Mouse (Mus musculus) stomach, embryonic 15.5 days (tissue): ENCODE results near the gene Olfr921. TPM values are rescaled to one million over a fixed set of nuclear protein-coding genes. Genes with fewer than 3 reads are reported as not detected.

Source experiments
- ATAC-seq: fragments of 200-750 bp; cut with Nextera tagmentation; 2 replicates; pipeline ENCODE4 v1.8.0; 2017; ENCODE audit warnings: low read depth, moderate number of reproducible peaks, moderate TSS enrichment; ENCODE audit not compliant: insufficient read depth, low FRiP score
- H3K27ac ChIP-seq: fragments of 300-500 bp; sonication (generic); 2 replicates; pipeline ENCODE4 v1.5.1; 2015; ENCODE audit warnings: mild to moderate bottlenecking, inconsistent platforms
- H3K27me3 ChIP-seq: fragments of 300-500 bp; sonication (generic); replicated peaks from 2 replicates; pipeline ENCODE4 v1.6.1; 2015; ENCODE audit warnings: inconsistent platforms
- H3K36me3 ChIP-seq: fragments of 300-500 bp; sonication (generic); 2 replicates; pipeline ENCODE4 v1.6.1; 2015; ENCODE audit warnings: inconsistent platforms
- H3K4me1 ChIP-seq: fragments of 300-500 bp; sonication (generic); 2 replicates; pipeline ENCODE4 v1.6.1; 2015; ENCODE audit warnings: inconsistent platforms
- H3K4me2 ChIP-seq: fragments of 300-500 bp; sonication (generic); 2 replicates; pipeline ENCODE4 v1.6.1; 2015; ENCODE audit warnings: mild to moderate bottlenecking, inconsistent platforms
- H3K4me3 ChIP-seq: fragments of 300-500 bp; sonication (generic); replicated peaks from 2 replicates; pipeline ENCODE4 v1.5.1; 2015; ENCODE audit warnings: inconsistent platforms
- H3K9ac ChIP-seq: fragments of 300-500 bp; sonication (generic); 2 replicates; pipeline ENCODE4 v1.6.1; 2015; ENCODE audit warnings: inconsistent platforms
- H3K9me3 ChIP-seq: fragments of 300-500 bp; sonication (generic); 2 replicates; pipeline ENCODE4 v1.6.1; 2016; ENCODE audit warnings: inconsistent platforms
- WGBS: fragments of 180-500 bp; shearing (Covaris S2); methylation state at CpG from one replicate; pipeline ENCODE4 v1.1.7; 2015; 5-methylcytosine and 5-hydroxymethylcytosine counted together
- polyA plus RNA-seq: library from polyadenylated mRNA; unstranded; fragments of >200 nt; fragmentation: Nextera tagmentation; extraction: Ambion mirVana; gene quantifications from 2 replicates; pipeline ENCODE4 v1.2.1, GENCODE M21; 2015

Olfr921 gene
- polyA plus RNA-seq, result not detected in 2 replicates

GRCm38 (mm10) chr9:38772768-38773167 lies at the start of gene Olfr921:
Gene Olfr921, plus strand, starts transcription at chr9:38773068.
- no peak for ATAC-seq
- Histone ChIP-seq H3K36me3 (no peaks in the 10 kb centered on the region), H3K4me3 (no peak within 1 kb of the TSS), H3K9ac (no peak within 1 kb of the TSS), H3K27ac (no peak within 1 kb of the TSS), H3K9me3 (no peaks in the 10 kb centered on the region), H3K4me2 (no peak within 1 kb of the TSS), H3K4me1 (no peaks in the 10 kb centered on the region), H3K27me3 (no peaks in the 10 kb centered on the region)

GRCm38 (mm10) chr9:38724044-38724443 lies 48.8 kb upstream of the Olfr921 start:
- Histone ChIP-seq H3K4me2 (no peak overlapping the region), H3K36me3 (peaks cover 6% of the 10 kb centered on the region; the same call in 1 of the 2 replicates), H3K27ac (no peak overlapping the region), H3K27me3 (no peaks in the 10 kb centered on the region), H3K9me3 (no peaks in the 10 kb centered on the region), H3K4me3 (no peak overlapping the region), H3K4me1 (peaks cover 7% of the 10 kb centered on the region; the same call in 1 of the 2 replicates), H3K9ac (no peak overlapping the region)
- no peak for ATAC-seq
- 94% methylated on average over 1 of the region's 1 CpGs for WGBS

GRCm38 (mm10) chr9:38728218-38728617 lies 44.6 kb upstream of the Olfr921 start:
- Histone ChIP-seq H3K27ac (no peak overlapping the region), H3K9ac (no peak overlapping the region), H3K4me3 (no peak overlapping the region), H3K9me3 (no peaks in the 10 kb centered on the region), H3K27me3 (no peaks in the 10 kb centered on the region), H3K4me1 (no peaks in the 10 kb centered on the region), H3K4me2 (no peak overlapping the region), H3K36me3 (peaks cover 5% of the 10 kb centered on the region; the same call in 1 of the 2 replicates)
- no peak for ATAC-seq
- 75% methylated on average over 3 of the region's 3 CpGs for WGBS

GRCm38 (mm10) chr9:38741408-38741807 lies 31.5 kb upstream of the Olfr921 start:
- H3K9me3 ChIP-seq, result no peaks in the 10 kb centered on the region
- H3K9ac ChIP-seq, result no peak overlapping the region
- H3K27me3 ChIP-seq, result no peaks in the 10 kb centered on the region
- 85% methylated on average over 1 of the region's 1 CpGs for WGBS
- H3K4me1 ChIP-seq, result no peaks in the 10 kb centered on the region
- H3K4me3 ChIP-seq, result no peak overlapping the region
- no peak overlapping the region for H3K27ac ChIP-seq
- ATAC-seq, result no peak
- no peaks in the 10 kb centered on the region for H3K36me3 ChIP-seq
- no peak overlapping the region for H3K4me2 ChIP-seq

GRCm38 (mm10) chr9:38744619-38745315 lies 28.1 kb upstream of the Olfr921 start:
- Histone ChIP-seq H3K4me2 (no peak overlapping the region), H3K27me3 (no peaks in the 10 kb centered on the region), H3K36me3 (no peaks in the 10 kb centered on the region), H3K27ac (no peak overlapping the region), H3K9me3 (no peaks in the 10 kb centered on the region), H3K4me1 (no peaks in the 10 kb centered on the region), H3K9ac (no peak overlapping the region), H3K4me3 (no peak overlapping the region)
- WGBS, result 88% methylated on average over 4 of the region's 4 CpGs
- ATAC-seq, result peak; percentile 56; the same call in 1 of the 2 replicates

GRCm38 (mm10) chr9:38751999-38752398 lies 20.9 kb upstream of the Olfr921 start, which contains the start of gene Olfr920:
Gene Olfr920, plus strand, starts transcription at chr9:38752299.
- Histone ChIP-seq H3K27me3 (no peaks in the 10 kb centered on the region), H3K4me2 (no peak within 1 kb of the TSS), H3K4me3 (no peak within 1 kb of the TSS), H3K36me3 (no peaks in the 10 kb centered on the region), H3K4me1 (no peaks in the 10 kb centered on the region), H3K9ac (no peak within 1 kb of the TSS), H3K9me3 (no peaks in the 10 kb centered on the region), H3K27ac (no peak within 1 kb of the TSS)
- ATAC-seq, result no peak
- WGBS, result 80% methylated on average over 1 of the region's 1 CpGs

GRCm38 (mm10) chr9:38792689-38793088 lies 19.8 kb downstream of the Olfr921 start:
- no peak for ATAC-seq
- Histone ChIP-seq H3K4me1 (no peaks in the 10 kb centered on the region), H3K9ac (no peak overlapping the region), H3K4me2 (no peak overlapping the region), H3K27me3 (no peaks in the 10 kb centered on the region), H3K36me3 (no peaks in the 10 kb centered on the region), H3K4me3 (no peak overlapping the region), H3K27ac (no peak overlapping the region), H3K9me3 (no peaks in the 10 kb centered on the region)
- 86% methylated on average over 2 of the region's 2 CpGs for WGBS

GRCm38 (mm10) chr9:38805696-38806095 lies 32.8 kb downstream of the Olfr921 start:
- no peak overlapping the region for H3K4me3 ChIP-seq
- no peaks in the 10 kb centered on the region for H3K27me3 ChIP-seq
- no peak overlapping the region for H3K27ac ChIP-seq
- ATAC-seq, result no peak
- H3K36me3 ChIP-seq, result no peaks in the 10 kb centered on the region
- no peak overlapping the region for H3K9ac ChIP-seq
- H3K4me2 ChIP-seq, result no peak overlapping the region
- no peaks in the 10 kb centered on the region for H3K4me1 ChIP-seq
- no peaks in the 10 kb centered on the region for H3K9me3 ChIP-seq

GRCm38 (mm10) chr9:38814314-38814713 lies 41.4 kb downstream of the Olfr921 start, which contains the start of gene Olfr922:
Gene Olfr922, plus strand, starts transcription at chr9:38814614.
- Histone ChIP-seq H3K4me1 (no peaks in the 10 kb centered on the region), H3K27me3 (no peaks in the 10 kb centered on the region), H3K27ac (no peak within 1 kb of the TSS), H3K4me3 (no peak within 1 kb of the TSS), H3K9me3 (no peaks in the 10 kb centered on the region), H3K4me2 (no peak within 1 kb of the TSS), H3K36me3 (no peaks in the 10 kb centered on the region), H3K9ac (no peak within 1 kb of the TSS)
- ATAC-seq, result no peak
- 62% methylated on average over 2 of the region's 2 CpGs for WGBS

GRCm38 (mm10) chr9:38815458-38815986 lies 42.7 kb downstream of the Olfr921 start:
- H3K9ac ChIP-seq, result no peak overlapping the region
- ATAC-seq, result no peak
- no peak overlapping the region for H3K4me2 ChIP-seq
- 84% methylated on average over 1 of the region's 1 CpGs for WGBS
- H3K9me3 ChIP-seq, result no peaks in the 10 kb centered on the region
- H3K27ac ChIP-seq, result no peak overlapping the region
- no peaks in the 10 kb centered on the region for H3K36me3 ChIP-seq
- H3K4me3 ChIP-seq, result no peak overlapping the region
- H3K27me3 ChIP-seq, result no peaks in the 10 kb centered on the region
- H3K4me1 ChIP-seq, result no peaks in the 10 kb centered on the region

GRCm38 (mm10) chr9:38826245-38826644 lies 53.4 kb downstream of the Olfr921 start, which contains the start of gene Olfr923:
Gene Olfr923, plus strand, starts transcription at chr9:38826545.
- Histone ChIP-seq H3K4me3 (no peak within 1 kb of the TSS), H3K4me2 (no peak within 1 kb of the TSS), H3K9ac (no peak within 1 kb of the TSS), H3K36me3 (no peaks in the 10 kb centered on the region), H3K4me1 (no peaks in the 10 kb centered on the region), H3K27ac (no peak within 1 kb of the TSS), H3K27me3 (no peaks in the 10 kb centered on the region), H3K9me3 (no peaks in the 10 kb centered on the region)
- WGBS, result 77% methylated on average over 1 of the region's 1 CpGs
- ATAC-seq, result no peak
